Mouse (Mus musculus): ENCODE measurements around the gene Polr2e.

Polr2e gene

GRCm38 (mm10) chr10:79991099-79991498 lies 48.5 kb downstream of the Polr2e start:
- DNase-seq (ENCODE audit: low read depth in 1 of 2, low spot score in 2 of 2), result no peak

GRCm38 (mm10) chr10:79989870-79990269 lies 49.7 kb downstream of the Polr2e start:
- no peak for DNase-seq (ENCODE audit: low read depth in 1 of 2, low spot score in 2 of 2)

GRCm38 (mm10) chr10:79989272-79989786 lies 50.3 kb downstream of the Polr2e start:
- DNase-seq (ENCODE audit: low read depth in 1 of 2, low spot score in 2 of 2), result no peak

- no peak for DNase-seq (ENCODE audit: low read depth in 1 of 2, low spot score in 2 of 2)
Measured at GRCm38 (mm10) chr10:79988506-79989271, 50.9 kb downstream of the Polr2e start, which contains the start of gene Cnn2. TSS of gene Cnn2 (plus strand) at chr10:79988584.

GRCm38 (mm10) chr10:79987771-79988505 lies 51.7 kb downstream of the Polr2e start:
- DNase-seq (ENCODE audit: low read depth in 1 of 2, low spot score in 2 of 2), result no peak

GRCm38 (mm10) chr10:79986963-79987362 lies 52.6 kb downstream of the Polr2e start:
- DNase-seq (ENCODE audit: low read depth in 1 of 2, low spot score in 2 of 2), result peak; percentile 74 to 93

GRCm38 (mm10) chr10:79986232-79986878 lies 53.2 kb downstream of the Polr2e start:
- no peak for DNase-seq (ENCODE audit: low read depth in 1 of 2, low spot score in 2 of 2)

All from monocyte, adult 2 months (primary cell).